Mouse (Mus musculus) kidney, postnatal 4 days (tissue): ENCODE results near the gene Cdk9.

ENCODE experiments used
- DNase-seq, 2 experiments: peaks; one replicate each; pipeline ENCODE4 v3.0.0; 2021; ENCODE audit warnings: mixed read lengths in 2 of 2

Cdk9 gene

GRCm38 (mm10) chr2:32673176-32673917, 39.5 kb downstream of the Cdk9 start:
- peak in 1 of 2 experiments; percentile 50 for DNase-seq

- no peak for DNase-seq
Observed at GRCm38 (mm10) chr2:32671907-32672595, 40.8 kb downstream of the Cdk9 start.

- DNase-seq = no peak
Observed at GRCm38 (mm10) chr2:32671147-32671546, 41.7 kb downstream of the Cdk9 start.

GRCm38 (mm10) chr2:32669876-32670275, 43.0 kb downstream of the Cdk9 start:
- DNase-seq = no peak

- no peak for DNase-seq
Observed at GRCm38 (mm10) chr2:32668176-32668575, 44.7 kb downstream of the Cdk9 start.

GRCm38 (mm10) chr2:32667775-32668174, 45.1 kb downstream of the Cdk9 start:
- peak in 1 of 2 experiments; percentile 41 for DNase-seq

GRCm38 (mm10) chr2:32665853-32666252, 47.0 kb downstream of the Cdk9 start:
- no peak for DNase-seq

GRCm38 (mm10) chr2:32665345-32665744, 47.5 kb downstream of the Cdk9 start:
- peak in 1 of 2 experiments; percentile 28 for DNase-seq

- no peak for DNase-seq
Observed at GRCm38 (mm10) chr2:32662291-32662690, 50.6 kb downstream of the Cdk9 start.

GRCm38 (mm10) chr2:32661509-32662107, 51.3 kb downstream of the Cdk9 start:
- peak; percentile 55 to 71 for DNase-seq

- DNase-seq = no peak
Observed at GRCm38 (mm10) chr2:32658873-32659272, 54.0 kb downstream of the Cdk9 start.

GRCm38 (mm10) chr2:32655826-32656225, 57.0 kb downstream of the Cdk9 start:
- peak; percentile 76 to 84 for DNase-seq
